Mouse (Mus musculus) heart, adult 2 months (tissue): Measurements from ENCODE around the gene Scn3a.

Experiments
- CTCF ChIP-seq: fragments of 200-600 bp; IDR thresholded peaks from 2 replicates; pipeline ENCODE4 v1.8.1; 2022; ENCODE audit warnings: antibody characterized with exemption, mild to moderate bottlenecking, moderate library complexity
- EP300 ChIP-seq: fragments of 200-500 bp; IDR thresholded peaks from 2 replicates; pipeline ENCODE4 v1.6.1; 2011; ENCODE audit warnings: low read depth, low read length, control low read depth; ENCODE audit not compliant: insufficient read depth

GRCm38 (mm10) chr2:65465694-65466093 lies 101.7 kb downstream of the Scn3a start:
- TF ChIP-seq CTCF (no peak), EP300 (no peak)
